Mouse (Mus musculus): ENCODE data around the gene 1700047I17Rik2.
"Not testable (repeated sequence)": the region's sequence is repeated elsewhere in the genome, so short reads cannot be mapped to it uniquely, and the experiment has no call there.

DNA sequence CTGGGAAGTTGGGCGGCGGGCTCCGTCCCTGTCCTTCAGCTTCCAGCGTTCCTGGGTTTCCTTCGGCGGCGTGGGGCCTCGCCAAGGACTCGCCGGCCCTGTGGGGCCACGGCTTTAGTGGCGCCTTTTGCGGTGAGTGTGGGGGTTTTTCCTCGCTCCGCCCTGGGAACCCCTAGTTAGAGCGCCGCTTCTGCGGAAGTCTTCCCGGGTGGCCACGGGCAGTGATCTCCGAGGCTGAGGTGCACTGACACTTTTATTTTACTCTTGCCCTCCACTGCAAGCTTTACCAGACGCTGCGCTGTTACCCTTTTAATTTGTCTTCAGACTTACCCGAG is 44.0 kb upstream of the 1700047I17Rik2 start:
- TF ChIP-seq POLR2A (IDR thresholded peaks at IDR 0.05; ENCODE audit: borderline replicate concordance, extremely low read depth, insufficient read depth, insufficient read length, poor library complexity, severe bottlenecking); CTCF (IDR thresholded peaks at IDR 0.05; ENCODE audit: borderline replicate concordance, extremely low read depth, insufficient read depth, insufficient read length): not testable (repeated sequence)
